Mouse (Mus musculus) cerebellum, adult 2 months (tissue): ENCODE results near the gene Snx6. TPM values are rescaled to one million over a fixed set of nuclear protein-coding genes. Genes with fewer than 3 reads are reported as not detected.
A peak's percentile ranks its signal among the peaks of the same experiment; 100 is the strongest.

Source experiments
- DNase-seq, 2 experiments: peaks; one replicate each; pipeline ENCODE4 v3.0.0; 2021
- H3K27ac ChIP-seq: fragments of 200-500 bp; 2 replicates; pipeline ENCODE4 v1.5.1; 2012; ENCODE audit warnings: low read length, control low read depth, inconsistent platforms; ENCODE audit not compliant: insufficient read depth
- H3K27me3 ChIP-seq: fragments of 200-500 bp; 2 replicates; pipeline ENCODE4 v1.6.1; 2012; ENCODE audit warnings: inconsistent platforms, mild to moderate bottlenecking, low read length, moderate library complexity; ENCODE audit not compliant: control insufficient read depth, insufficient read depth
- H3K4me1 ChIP-seq: fragments of 200-500 bp; 2 replicates; pipeline ENCODE4 v1.6.1; 2011; ENCODE audit warnings: low read length; ENCODE audit not compliant: control insufficient read depth, insufficient read depth
- H3K4me3 ChIP-seq: fragments of 200-500 bp; replicated peaks from 2 replicates; pipeline ENCODE3; 2011; ENCODE audit warnings: mild to moderate bottlenecking, low read depth, low read length, control low read depth; ENCODE audit not compliant: insufficient read depth
- CTCF ChIP-seq: fragments of 200-500 bp; IDR thresholded peaks from 2 replicates; pipeline ENCODE4 v1.5.1; 2011; ENCODE audit warnings: low read depth, mild to moderate bottlenecking, control low read depth, low read length, moderate library complexity, borderline replicate concordance; ENCODE audit not compliant: insufficient read depth
- POLR2A ChIP-seq: fragments of 200-500 bp; IDR thresholded peaks from 2 replicates; pipeline ENCODE4 v1.6.1; 2011; ENCODE audit warnings: low read length, control low read depth, borderline replicate concordance; ENCODE audit not compliant: insufficient read depth
- WGBS: fragments of 180-500 bp; shearing (Covaris S2); methylation state at CpG from one replicate; pipeline ENCODE4 v1.1.7; 2018; 5-methylcytosine and 5-hydroxymethylcytosine counted together
- polyA plus RNA-seq: library from polyadenylated mRNA; depleted of rRNA; stranded (reverse); fragments of >200 nt; gene quantifications from 2 replicates; pipeline ENCODE4 v1.2.3, GENCODE M21; 2012

The Snx6 gene
- polyA plus RNA-seq, 1 experiment: 46.4 TPM

DNA sequence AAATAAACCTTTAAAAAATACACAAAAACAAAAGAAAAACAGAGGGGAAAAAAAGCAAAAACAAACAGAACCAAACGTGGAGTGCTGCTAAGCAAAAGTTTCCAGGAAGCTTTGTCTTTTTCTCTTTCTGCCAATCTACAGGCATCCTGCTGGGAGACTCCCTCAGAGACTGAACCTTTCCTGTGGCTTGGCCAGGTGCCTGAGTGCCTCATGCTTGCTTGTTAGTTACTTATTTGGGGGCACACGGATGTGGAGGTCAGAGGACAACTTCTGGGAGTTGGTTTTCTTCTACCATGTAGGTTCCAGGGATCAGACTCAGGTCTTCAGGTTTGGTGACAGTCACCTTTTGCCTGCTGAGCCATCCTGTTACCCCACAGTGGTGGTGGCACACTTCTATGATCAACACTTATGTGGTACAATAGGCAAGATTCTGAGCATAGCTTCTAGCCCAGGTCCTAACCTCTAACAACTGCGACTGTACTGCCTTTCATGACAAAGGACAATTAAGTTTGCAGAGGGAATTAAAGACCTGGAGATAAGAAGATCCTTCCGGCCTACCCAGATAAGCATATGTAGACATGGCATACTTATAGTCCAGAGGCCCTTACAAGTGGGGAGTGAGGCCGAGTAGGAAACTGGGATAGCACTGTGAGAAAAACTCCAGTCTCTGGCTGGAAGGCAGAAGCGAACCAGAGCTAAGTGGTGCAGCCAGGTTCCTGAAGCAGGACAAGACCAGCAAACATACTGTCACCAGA lies 23.9 kb upstream of the Snx6 start:
- Histone ChIP-seq H3K4me1 (no peaks in the 10 kb centered on the region), H3K27ac (no peak overlapping the region), H3K27me3 (no peaks in the 10 kb centered on the region), H3K4me3 (no peak overlapping the region)
- DNase-seq: no peak
- 64% methylated on average over 6 of the region's 6 CpGs for WGBS
- TF ChIP-seq CTCF (no peak), POLR2A (no peak)

DNA sequence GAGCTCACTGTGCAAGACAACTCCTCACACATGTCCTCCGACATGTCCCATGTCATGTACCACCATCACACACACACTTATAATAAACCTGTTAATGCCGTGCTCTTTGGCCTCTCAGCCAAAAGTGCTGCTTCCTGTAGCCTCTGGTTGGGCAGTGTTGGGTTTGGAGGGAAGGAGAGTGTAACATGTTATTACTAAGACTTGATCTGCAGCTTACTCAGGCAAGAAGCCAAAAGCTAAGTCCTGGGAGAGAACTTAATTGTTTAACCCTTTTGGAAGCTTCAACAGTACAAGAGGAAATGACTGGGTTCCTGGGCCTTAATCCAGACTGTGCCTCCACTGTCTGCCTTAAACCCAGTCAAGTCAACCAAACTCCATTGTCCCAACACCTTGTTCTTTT lies 14.6 kb upstream of the Snx6 start:
- TF ChIP-seq POLR2A (no peak), CTCF (no peak)
- Histone ChIP-seq H3K4me1 (no peaks in the 10 kb centered on the region), H3K4me3 (no peak overlapping the region), H3K27ac (no peak overlapping the region), H3K27me3 (no peaks in the 10 kb centered on the region)
- no peak for DNase-seq
- WGBS: 77% methylated on average over 2 of the region's 2 CpGs

DNA sequence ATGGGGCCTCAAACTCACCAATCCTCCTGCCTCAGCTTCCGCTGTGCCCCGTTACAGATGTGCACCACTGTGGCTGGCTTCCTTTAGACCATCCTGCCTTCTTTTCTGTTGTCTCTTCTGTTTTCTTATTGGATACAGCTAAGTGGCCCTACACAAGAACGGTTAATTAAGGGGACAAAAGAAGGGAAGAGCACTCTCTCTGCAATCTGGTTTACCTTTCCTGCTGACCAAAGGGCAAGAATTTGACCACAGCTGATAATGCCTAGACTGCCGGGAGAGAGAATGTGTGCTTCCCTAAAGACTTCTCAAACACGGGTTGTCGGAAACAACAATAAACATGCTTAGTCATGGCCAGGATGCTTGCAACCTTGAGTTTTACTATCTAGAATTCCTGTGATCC lies 12.0 kb upstream of the Snx6 start:
- TF ChIP-seq POLR2A (no peak), CTCF (no peak)
- H3K27ac ChIP-seq: no peak overlapping the region
- no peak overlapping the region for H3K4me3 ChIP-seq
- no peak for DNase-seq
- no peaks in the 10 kb centered on the region for H3K27me3 ChIP-seq
- 76% methylated on average over 6 of the region's 6 CpGs for WGBS
- H3K4me1 ChIP-seq: no peaks in the 10 kb centered on the region

DNA sequence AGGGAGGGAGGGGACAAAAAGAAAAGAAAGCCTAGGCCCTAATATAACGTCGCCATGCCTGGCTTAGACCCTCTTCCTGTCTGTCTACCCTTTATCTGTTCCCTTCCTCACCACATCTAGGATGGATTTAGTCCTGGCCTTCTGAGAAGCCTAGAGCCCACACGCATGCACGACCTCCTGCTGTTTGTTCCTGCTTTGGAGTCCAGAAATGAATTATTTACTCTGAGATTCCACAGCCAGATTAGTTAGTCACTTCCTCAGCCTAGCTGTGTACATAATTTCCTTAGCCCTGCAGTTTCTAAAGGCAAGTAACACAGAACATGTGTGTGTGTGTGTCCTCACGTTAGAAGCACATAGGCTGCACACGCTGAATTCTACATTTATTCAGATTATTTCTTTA lies 10.6 kb upstream of the Snx6 start:
- WGBS: 62% methylated on average over 6 of the region's 6 CpGs
- no peak for DNase-seq
- Histone ChIP-seq H3K4me3 (no peak overlapping the region), H3K27ac (no peak overlapping the region), H3K4me1 (no peaks in the 10 kb centered on the region), H3K27me3 (no peaks in the 10 kb centered on the region)
- TF ChIP-seq CTCF (no peak), POLR2A (no peak)

GRCm38 (mm10) chr12:54805254-54806002 lies 9.9 kb upstream of the Snx6 start:
- Histone ChIP-seq H3K27me3 (no peaks in the 10 kb centered on the region), H3K4me1 (no peaks in the 10 kb centered on the region), H3K4me3 (no peak overlapping the region), H3K27ac (no peak overlapping the region)
- no peak for DNase-seq
- TF ChIP-seq CTCF: no peak
- no peak for TF ChIP-seq POLR2A
- WGBS: 76% methylated on average over 6 of the region's 6 CpGs

- DNase-seq: no peak
- Histone ChIP-seq H3K4me1 (no peaks in the 10 kb centered on the region), H3K27me3 (no peaks in the 10 kb centered on the region), H3K4me3 (no peak overlapping the region), H3K27ac (no peak overlapping the region)
- TF ChIP-seq POLR2A (no peak), CTCF (no peak)
- 73% methylated on average over 3 of the region's 3 CpGs for WGBS
Observed at GRCm38 (mm10) chr12:54803531-54803930, 8.0 kb upstream of the Snx6 start.

- no peaks in the 10 kb centered on the region for H3K27me3 ChIP-seq
- no peak overlapping the region for H3K4me3 ChIP-seq
- DNase-seq: no peak
- H3K4me1 ChIP-seq: peaks cover 2% of the 10 kb centered on the region
- TF ChIP-seq CTCF (no peak), POLR2A (no peak)
- 90% methylated on average over 8 of the region's 8 CpGs for WGBS
- H3K27ac ChIP-seq: no peak overlapping the region
Observed at GRCm38 (mm10) chr12:54796516-54797195, 1.2 kb upstream of the Snx6 start.

DNA sequence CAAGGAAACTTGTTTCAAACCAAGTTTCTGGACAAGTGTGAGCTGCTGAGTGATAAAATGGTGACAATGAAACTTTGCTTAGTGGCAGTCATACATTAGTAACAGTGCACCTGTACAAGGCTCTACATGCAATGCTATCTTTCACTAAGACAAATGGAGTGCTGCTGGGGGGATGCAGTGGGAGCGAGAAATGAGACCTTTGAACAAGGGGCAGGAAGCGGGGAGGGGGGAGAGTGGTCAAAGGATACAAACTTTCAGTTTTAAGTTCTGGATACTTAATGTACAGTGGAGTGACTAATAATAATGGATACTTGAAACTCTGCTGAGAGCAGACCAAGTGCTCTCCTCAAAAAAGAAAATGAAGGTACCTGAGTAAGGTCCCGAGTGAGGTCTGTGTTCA lies 1.1 kb downstream of the Snx6 start:
- H3K27ac ChIP-seq: no peak overlapping the region
- TF ChIP-seq POLR2A: no peak
- no peak for TF ChIP-seq CTCF
- peak overlapping the region; percentile 33 for H3K4me3 ChIP-seq
- 27% methylated on average over 3 of the region's 3 CpGs for WGBS
- peaks cover 3% of the 10 kb centered on the region for H3K4me1 ChIP-seq
- no peak for DNase-seq
- H3K27me3 ChIP-seq: no peaks in the 10 kb centered on the region
